Mouse (Mus musculus) CH12.LX (cell line): ENCODE data around the gene 4933416C03Rik.

Experiments
- BHLHE40 ChIP-seq: IDR thresholded peaks from 2 replicates; pipeline ENCODE4 v1.6.1; 2011; ENCODE audit warnings: mild to moderate bottlenecking, low read depth, low read length, improper control_type of control experiment
- CHD2 ChIP-seq: IDR thresholded peaks from 2 replicates; pipeline ENCODE4 v1.6.1; 2011; ENCODE audit warnings: low read length, improper control_type of control experiment
- CTCF ChIP-seq, 2 experiments: IDR thresholded peaks in 1 of 2; conservative IDR thresholded peaks in 1 of 2; 2 replicates each; pipeline ENCODE4 v1.5.1; 2011 to 2012; ENCODE audit warnings: low read depth in 2 of 2, low read length in 2 of 2, improper control_type of control experiment in 1 of 2, inconsistent platforms in 1 of 2, mild to moderate bottlenecking in 1 of 2, moderate library complexity in 1 of 2
- EP300 ChIP-seq: IDR thresholded peaks from 2 replicates; pipeline ENCODE4 v1.6.1; 2011; ENCODE audit warnings: low read length, improper control_type of control experiment
- ETS1 ChIP-seq: conservative IDR thresholded peaks from 2 replicates; pipeline ENCODE4 v1.6.1; 2012; ENCODE audit warnings: low read depth, mild to moderate bottlenecking, inconsistent platforms, low read length, improper control_type of control experiment, moderate library complexity
- JUND ChIP-seq: conservative IDR thresholded peaks from 2 replicates; pipeline ENCODE4 v1.6.1; 2011; ENCODE audit warnings: low read depth, low read length, improper control_type of control experiment
- KAT2A ChIP-seq: IDR thresholded peaks from 2 replicates; pipeline ENCODE4 v1.6.1; 2012; ENCODE audit warnings: low read length, improper control_type of control experiment, inconsistent platforms; ENCODE audit not compliant: insufficient replicate concordance
- MAFK ChIP-seq: IDR thresholded peaks from 2 replicates; pipeline ENCODE4 v1.6.1; 2011; ENCODE audit warnings: low read length, improper control_type of control experiment; ENCODE audit not compliant: insufficient replicate concordance
- POLR2A ChIP-seq: IDR thresholded peaks from 2 replicates; pipeline ENCODE4 v1.6.1; 2011; ENCODE audit warnings: low read depth, mild to moderate bottlenecking, improper control_type of control experiment, low read length
- POLR2AphosphoS2 ChIP-seq: IDR thresholded peaks from 2 replicates; pipeline ENCODE4 v1.6.1; 2011; ENCODE audit warnings: low read depth, low read length, improper control_type of control experiment
- RCOR1 ChIP-seq: conservative IDR thresholded peaks from 2 replicates; pipeline ENCODE4 v1.6.1; 2012; ENCODE audit warnings: low read depth, mild to moderate bottlenecking, inconsistent platforms, low read length, improper control_type of control experiment
- USF1 ChIP-seq: IDR thresholded peaks from 2 replicates; pipeline ENCODE4 v1.6.1; 2014; ENCODE audit warnings: low read depth, mild to moderate bottlenecking, inconsistent platforms, low read length, improper control_type of control experiment
- ZC3H11A ChIP-seq: IDR thresholded peaks from 2 replicates; pipeline ENCODE4 v1.6.1; 2012; ENCODE audit warnings: low read depth, mild to moderate bottlenecking, inconsistent platforms, low read length, improper control_type of control experiment

GRCm38 (mm10) chr10:116108176-116108575 is 5.5 kb downstream of the 4933416C03Rik start:
- TF ChIP-seq CTCF (conservative IDR thresholded peaks at IDR 0.05 in 1 of 2, IDR thresholded peaks at IDR 0.05 in 1 of 2; ENCODE audit: low read depth in 2 of 2, low read length in 2 of 2) (no peak), POLR2A (no peak), EP300 (no peak), USF1 (no peak), MAFK (no peak), BHLHE40 (no peak), ZC3H11A (no peak), POLR2AphosphoS2 (no peak), ETS1 (no peak), KAT2A (no peak), JUND (no peak), RCOR1 (no peak), CHD2 (no peak)
